Mouse (Mus musculus) sigmoid colon, adult 10 weeks (tissue): ENCODE data around the gene Vmn2r102. TPM values are rescaled to one million over a fixed set of nuclear protein-coding genes. Genes with fewer than 3 reads are reported as not detected.

ENCODE experiments used
- polyA plus RNA-seq: library from polyadenylated mRNA; stranded (reverse); fragments of 350-450 nt; fragmentation: Illumina TruSeq; extraction: RNeasy Lipid Tissue Mini Kit (QIAGEN cat#74804); gene quantifications from one replicate; pipeline ENCODE4 v1.2.3, GENCODE M21; 2014; ENCODE audit warnings: low read depth, low replicate concordance

The Vmn2r102 gene
- not detected for polyA plus RNA-seq

DNA sequence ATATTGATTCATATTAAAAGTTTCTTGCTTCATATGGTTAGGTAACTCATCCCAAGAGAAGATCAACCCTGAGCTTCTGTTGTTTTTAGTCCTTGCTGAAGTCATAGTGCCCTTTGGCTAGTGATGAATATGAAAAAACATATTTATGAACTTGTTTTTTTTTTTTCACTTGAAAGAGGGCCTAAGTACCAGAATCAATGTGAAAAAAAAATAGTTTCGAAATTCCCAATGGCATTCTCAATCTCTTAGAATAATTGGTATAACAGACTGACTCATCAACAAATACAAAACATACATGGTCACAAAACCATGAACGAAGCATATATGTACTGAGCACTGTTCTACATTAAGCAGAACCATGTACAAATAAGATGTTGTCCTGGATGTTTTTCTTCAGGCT, at the start of gene Vmn2r102:
Gene Vmn2r102, plus strand, starts transcription at position 301 of the 400 bp plus-strand sequence.

Other genes with a start within 250 kb of the Vmn2r102 start
- gene Vmn2r100, start 155.6 kb upstream of the Vmn2r102 start, polyA plus RNA-seq, result not detected
- gene Vmn2r101, start 83.1 kb upstream of the Vmn2r102 start, polyA plus RNA-seq, result not detected
- gene Vmn2r103, start 113.0 kb downstream of the Vmn2r102 start, polyA plus RNA-seq, result not detected